Mouse (Mus musculus) testis, adult 2 months (tissue): ENCODE data around the gene Abcb9. TPM values are rescaled to one million over a fixed set of nuclear protein-coding genes. Genes with fewer than 3 reads are reported as not detected.

Source experiments
- H3K27ac ChIP-seq: fragments of 200-500 bp; 2 replicates; pipeline ENCODE4 v1.5.1; 2012; ENCODE audit warnings: low read depth, low read length; ENCODE audit not compliant: control insufficient read depth, insufficient read depth
- H3K27me3 ChIP-seq: fragments of 200-500 bp; 2 replicates; pipeline ENCODE4 v1.6.1; 2012; ENCODE audit warnings: mild to moderate bottlenecking, low read length, moderate library complexity; ENCODE audit not compliant: control insufficient read depth, insufficient read depth
- H3K36me3 ChIP-seq: fragments of 200-500 bp; 2 replicates; pipeline ENCODE4 v1.6.1; 2012; ENCODE audit warnings: mild to moderate bottlenecking, low read length; ENCODE audit not compliant: control insufficient read depth, insufficient read depth
- H3K4me1 ChIP-seq: fragments of 200-500 bp; 2 replicates; pipeline ENCODE4 v1.6.1; 2012; ENCODE audit warnings: low read length; ENCODE audit not compliant: control insufficient read depth, insufficient read depth
- H3K4me3 ChIP-seq: fragments of 200-500 bp; 2 replicates; pipeline ENCODE4 v1.5.1; 2012; ENCODE audit warnings: low read depth, mild to moderate bottlenecking, low read length, moderate library complexity, mixed read lengths; ENCODE audit not compliant: control insufficient read depth
- CTCF ChIP-seq: fragments of 200-500 bp; IDR thresholded peaks from 2 replicates; pipeline ENCODE4 v1.5.1; 2012; ENCODE audit warnings: low read depth, mild to moderate bottlenecking, inconsistent platforms, low read length, moderate library complexity; ENCODE audit not compliant: control insufficient read depth, insufficient read depth, insufficient replicate concordance
- POLR2A ChIP-seq: fragments of 200-500 bp; IDR thresholded peaks from 2 replicates; pipeline ENCODE4 v1.6.1; 2012; ENCODE audit warnings: low read depth, mild to moderate bottlenecking, inconsistent platforms, low read length, moderate library complexity; ENCODE audit not compliant: control insufficient read depth
- polyA plus RNA-seq: library from polyadenylated mRNA; depleted of rRNA; stranded (reverse); fragments of >200 nt; gene quantifications from 2 replicates; pipeline ENCODE4 v1.2.3, GENCODE M21; 2012

Abcb9 gene
- polyA plus RNA-seq, 1 experiment = 21.6 TPM

DNA sequence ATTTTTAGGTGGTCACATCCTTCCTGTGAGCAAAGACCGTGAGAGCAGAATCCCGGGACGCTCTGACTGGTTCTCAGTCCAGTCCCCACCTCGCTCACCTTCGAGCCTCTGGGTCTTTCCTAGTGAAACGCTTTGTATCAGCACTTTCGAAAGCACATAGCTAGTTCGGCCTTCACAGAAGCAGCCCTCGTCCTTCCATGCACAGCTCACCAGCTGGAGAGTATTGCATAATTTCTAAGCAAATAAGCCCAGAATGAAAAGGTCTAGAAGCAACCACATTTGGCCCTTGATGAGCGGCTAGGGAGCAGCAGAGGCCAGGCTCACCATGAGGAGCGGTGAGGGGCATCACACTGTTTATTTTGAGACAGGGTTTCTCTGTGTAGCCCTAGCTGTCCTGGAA is 74.5 kb downstream of the Abcb9 start:
- no peaks in the 10 kb centered on the region for H3K36me3 ChIP-seq
- no peak overlapping the region for H3K27ac ChIP-seq
- H3K4me1 ChIP-seq = peaks cover 6% of the 10 kb centered on the region
- no peaks in the 10 kb centered on the region for H3K27me3 ChIP-seq
- TF ChIP-seq POLR2A (no peak), CTCF (no peak)
- H3K4me3 ChIP-seq = no peak overlapping the region

DNA sequence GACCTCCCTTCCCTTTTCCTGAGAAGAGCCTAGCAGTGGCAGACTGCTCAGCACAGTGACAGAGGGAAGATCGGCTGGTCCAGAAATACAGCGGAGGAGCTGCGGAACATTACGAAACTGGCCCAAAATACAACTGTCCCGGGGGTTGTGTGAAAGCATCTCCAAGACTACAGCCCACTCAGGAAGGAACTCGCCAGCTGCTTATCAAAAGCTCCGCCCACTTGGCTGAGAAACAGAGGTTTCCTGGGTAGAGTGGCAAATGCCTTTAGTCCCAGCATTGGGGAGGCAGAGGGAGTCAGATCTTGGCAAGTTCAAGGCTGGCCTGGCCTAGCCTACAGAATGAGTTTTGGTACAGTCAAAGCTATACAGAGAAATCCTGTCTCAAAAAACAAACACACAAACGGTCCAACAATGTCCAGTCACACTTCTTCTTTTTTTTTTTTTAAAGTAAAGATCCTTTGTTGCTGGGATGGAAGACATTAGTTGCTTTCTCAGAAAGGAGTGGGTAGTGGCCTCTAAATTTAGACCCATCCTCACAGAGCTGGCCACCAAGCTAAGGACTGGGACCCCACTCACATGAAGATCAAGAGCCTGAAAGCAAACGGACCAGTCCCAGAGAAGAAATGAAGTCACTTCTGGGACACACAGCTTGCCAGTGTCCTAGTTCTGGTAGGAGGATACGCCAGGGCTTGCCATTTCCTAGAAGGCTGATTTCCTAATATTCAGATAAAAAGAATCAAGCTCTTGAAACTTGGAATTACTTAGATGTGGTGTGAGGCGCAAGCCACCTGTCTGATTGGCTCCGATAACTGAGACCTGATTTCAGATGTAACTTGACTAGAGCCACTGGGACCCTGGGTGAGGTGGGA is 76.0 kb downstream of the Abcb9 start:
- Histone ChIP-seq H3K4me1 (peaks cover 9% of the 10 kb centered on the region), H3K27ac (peak overlapping the region; percentile 37), H3K36me3 (no peaks in the 10 kb centered on the region), H3K4me3 (no peak overlapping the region), H3K27me3 (no peaks in the 10 kb centered on the region)
- TF ChIP-seq POLR2A = no peak
- no peak for TF ChIP-seq CTCF

DNA sequence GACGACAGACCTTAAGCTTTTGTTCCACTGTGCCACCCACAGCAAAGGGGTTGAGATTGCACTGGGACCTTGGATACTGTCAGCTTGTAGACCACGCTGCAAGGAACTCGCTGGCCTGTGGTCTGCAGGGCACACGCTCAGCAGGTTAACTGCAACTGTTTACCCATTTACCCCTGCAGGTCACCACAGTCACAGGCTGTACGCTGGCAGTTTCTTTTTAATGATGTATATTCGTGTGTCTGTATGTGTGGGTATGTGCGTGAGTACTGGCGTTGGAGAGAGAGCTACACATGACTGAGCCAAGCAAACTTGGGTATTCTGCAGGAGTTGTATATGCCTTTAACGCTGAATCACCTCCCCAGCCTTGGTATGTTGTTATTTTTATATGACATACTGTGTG is 76.9 kb downstream of the Abcb9 start:
- Histone ChIP-seq H3K27ac (no peak overlapping the region), H3K4me1 (peaks cover 11% of the 10 kb centered on the region), H3K36me3 (no peaks in the 10 kb centered on the region), H3K27me3 (no peaks in the 10 kb centered on the region), H3K4me3 (no peak overlapping the region)
- TF ChIP-seq CTCF = no peak
- TF ChIP-seq POLR2A = no peak

DNA sequence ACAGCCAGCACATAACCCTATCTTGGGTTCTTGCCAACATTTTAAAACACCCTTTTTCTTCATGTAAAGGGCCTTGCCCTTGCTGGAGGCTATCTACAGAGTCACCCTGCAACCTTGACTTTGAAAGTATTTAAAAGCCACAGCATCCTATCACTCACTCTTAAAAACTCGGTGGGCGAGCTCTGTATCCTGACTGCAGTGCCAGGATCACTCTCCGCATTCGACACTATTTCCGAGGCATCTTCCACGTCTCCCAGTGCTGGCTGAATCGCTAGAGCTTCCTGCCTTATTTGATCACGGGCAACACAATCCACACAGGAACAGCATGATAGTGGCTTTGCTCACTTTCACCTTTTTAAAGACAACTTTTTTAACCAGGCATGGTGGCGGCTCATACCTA is 77.7 kb downstream of the Abcb9 start:
- no peak for TF ChIP-seq POLR2A
- no peak for TF ChIP-seq CTCF
- no peak overlapping the region for H3K27ac ChIP-seq
- no peaks in the 10 kb centered on the region for H3K36me3 ChIP-seq
- H3K4me1 ChIP-seq = peaks cover 11% of the 10 kb centered on the region
- H3K4me3 ChIP-seq = no peak overlapping the region
- H3K27me3 ChIP-seq = no peaks in the 10 kb centered on the region

DNA sequence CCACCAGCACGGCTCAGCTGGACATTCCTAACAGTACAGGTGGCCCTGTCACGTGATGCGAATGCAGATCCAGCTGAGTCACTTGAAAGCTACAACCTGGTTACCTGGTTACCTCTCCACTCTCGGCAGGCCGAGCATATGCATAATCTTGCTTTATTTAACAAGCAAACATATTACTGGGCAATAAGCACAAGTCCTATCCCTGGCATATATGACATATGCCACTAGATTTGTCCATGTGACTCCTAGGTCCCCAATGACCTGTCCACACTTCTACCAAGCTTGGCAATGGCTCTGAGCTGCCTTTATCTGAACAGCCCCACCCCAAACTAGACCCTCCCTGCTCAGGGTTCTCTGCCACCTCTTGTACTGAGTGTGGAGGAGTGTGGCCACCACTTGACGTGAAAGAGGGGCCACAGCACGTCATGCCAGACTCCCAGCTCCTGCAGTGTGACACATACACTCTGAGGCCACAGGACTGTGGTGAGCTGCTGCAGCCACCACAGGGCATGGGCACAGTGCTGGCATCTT is 79.2 kb downstream of the Abcb9 start:
- Histone ChIP-seq H3K27me3 (no peaks in the 10 kb centered on the region), H3K4me3 (no peak overlapping the region), H3K4me1 (peaks cover 11% of the 10 kb centered on the region), H3K36me3 (no peaks in the 10 kb centered on the region), H3K27ac (no peak overlapping the region)
- TF ChIP-seq CTCF (no peak), POLR2A (no peak)

DNA sequence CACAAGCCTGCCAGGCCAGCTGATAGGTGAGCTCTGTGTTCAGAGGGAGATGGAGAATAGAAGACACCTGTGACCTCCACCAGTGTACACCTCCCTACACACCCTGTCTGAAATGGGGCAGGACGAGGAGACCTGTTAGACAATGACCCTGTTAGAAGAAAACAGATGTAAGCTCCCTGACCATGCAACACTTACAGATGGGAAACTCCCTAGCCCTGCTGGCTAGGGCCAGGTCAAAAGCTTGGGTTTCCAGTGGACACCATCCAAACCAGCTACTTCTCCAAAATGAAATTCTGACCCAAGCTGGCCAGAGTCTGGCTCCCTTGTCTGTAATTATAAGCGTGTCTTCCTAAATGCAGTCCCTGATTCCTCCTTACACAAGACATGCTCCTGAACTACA is 79.9 kb downstream of the Abcb9 start:
- no peak overlapping the region for H3K27ac ChIP-seq
- H3K36me3 ChIP-seq = no peaks in the 10 kb centered on the region
- no peak for TF ChIP-seq CTCF
- no peak for TF ChIP-seq POLR2A
- H3K4me1 ChIP-seq = peaks cover 11% of the 10 kb centered on the region
- H3K27me3 ChIP-seq = no peaks in the 10 kb centered on the region
- no peak overlapping the region for H3K4me3 ChIP-seq

DNA sequence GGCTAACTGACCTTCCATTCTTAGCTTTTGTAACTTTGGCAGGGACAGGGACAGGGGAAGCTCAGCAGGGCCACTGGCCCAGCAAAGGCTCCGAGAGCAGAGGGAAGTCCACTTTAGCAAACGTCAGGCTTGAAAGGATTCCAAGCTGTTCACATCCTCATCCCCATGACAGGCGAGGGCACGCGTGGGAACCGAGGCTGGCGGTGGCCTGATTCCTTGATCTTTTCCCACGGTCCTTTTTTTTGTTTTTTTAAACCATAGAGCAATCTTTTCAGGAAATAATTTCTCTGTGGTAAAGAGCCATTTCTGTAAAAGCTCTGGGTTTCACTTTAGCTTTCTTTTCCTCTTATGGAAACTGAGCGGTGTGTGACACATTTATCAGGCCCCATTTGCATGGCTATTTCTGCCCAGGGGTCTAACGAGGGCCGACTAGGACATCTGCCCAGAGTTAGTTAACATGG is 80.8 kb downstream of the Abcb9 start:
- Histone ChIP-seq H3K27me3 (no peaks in the 10 kb centered on the region), H3K4me3 (no peak overlapping the region), H3K27ac (no peak overlapping the region), H3K36me3 (no peaks in the 10 kb centered on the region), H3K4me1 (peaks cover 8% of the 10 kb centered on the region)
- TF ChIP-seq CTCF (no peak), POLR2A (no peak)
